Mouse (Mus musculus) lung, postnatal 0 days (tissue): ENCODE results near the gene Rsph3b.
"Not testable (repeated sequence)": the region's sequence is repeated elsewhere in the genome, so short reads cannot be mapped to it uniquely, and the experiment has no call there.

ENCODE experiments used
- CTCF ChIP-seq: IDR thresholded peaks from 2 replicates; pipeline ENCODE4 v1.5.1; 2016; ENCODE audit warnings: antibody characterized with exemption, mild to moderate bottlenecking
- EP300 ChIP-seq: IDR thresholded peaks from 2 replicates; pipeline ENCODE4 v1.6.1; 2016; ENCODE audit warnings: antibody characterized with exemption, mild to moderate bottlenecking, control low read depth

DNA sequence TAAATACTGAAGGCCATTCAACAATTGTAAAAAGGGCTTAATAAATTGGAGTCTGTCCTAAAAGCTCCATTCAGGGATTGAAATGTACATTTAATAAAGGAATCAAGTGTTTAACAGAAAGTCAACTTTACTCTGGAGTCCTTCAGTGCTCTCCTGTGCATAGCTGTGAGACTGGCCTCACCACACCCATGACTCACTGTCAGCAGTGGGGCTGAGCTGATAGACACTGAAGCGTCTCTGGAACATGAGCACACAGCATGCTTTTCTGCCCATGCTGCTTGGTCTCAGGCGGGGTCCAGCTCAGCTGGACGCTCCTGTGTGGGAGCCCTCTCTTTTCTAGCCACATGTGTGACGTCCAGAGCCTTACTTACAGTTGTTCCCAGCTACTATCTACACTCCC lies 5.9 kb downstream of the Rsph3b start:
- not testable (repeated sequence) for TF ChIP-seq CTCF, EP300
